Mouse (Mus musculus): Measurements from ENCODE around the gene Pdgfd. TPM values are rescaled to one million over a fixed set of nuclear protein-coding genes. Genes with fewer than 3 reads are reported as not detected.

The Pdgfd gene
- polyA plus RNA-seq, 2 experiments: 0.20 to 0.66 TPM

DNA sequence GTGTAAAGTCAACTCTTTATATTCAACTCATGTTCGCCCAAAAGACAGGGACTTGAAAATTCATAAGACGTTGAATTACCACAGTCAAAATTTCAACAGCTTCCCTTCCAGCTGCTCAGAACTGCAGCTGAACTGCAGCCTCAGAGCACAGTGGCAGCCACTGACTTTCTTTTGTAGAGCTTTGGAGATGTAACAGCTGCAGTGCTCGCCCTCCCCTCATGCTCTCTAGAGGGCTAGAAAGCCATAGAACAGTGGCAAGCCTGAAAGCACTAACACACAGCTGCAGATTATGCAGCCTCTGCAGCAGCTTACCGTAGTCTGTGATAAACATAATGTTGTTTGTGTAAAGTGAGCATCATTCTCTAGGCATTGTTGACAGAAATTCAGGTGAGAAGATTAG lies 239.6 kb downstream of the Pdgfd start:
- H3K9ac ChIP-seq (replicated peaks): no peak overlapping the region
- ATAC-seq (ENCODE audit: insufficient read depth) (no peak), DNase-seq (ENCODE audit: low read depth in 3 of 3, low spot score in 3 of 3) (no peak)
- H3K9me3 ChIP-seq (ENCODE audit: control insufficient read depth, low read length): no peaks in the 10 kb centered on the region
- no peaks in the 10 kb centered on the region for H3K4me1 ChIP-seq (replicated peaks; ENCODE audit: control insufficient read depth in 2 of 2, insufficient read depth in 2 of 2, low read length in 1 of 2)
- H3K4me3 ChIP-seq (ENCODE audit: insufficient read depth in 1 of 2, low read depth in 2 of 2, low read length in 2 of 2): no peak overlapping the region
- WGBS (ENCODE audit: insufficient replicate concordance): 51% methylated on average over 4 of the region's 4 CpGs
- no peak for TF ChIP-seq CTCF (IDR thresholded peaks at IDR 0.05; ENCODE audit: low read depth)
- no peak for TF ChIP-seq EP300 (IDR thresholded peaks at IDR 0.05; ENCODE audit: low read depth)
- no peaks in the 10 kb centered on the region for H3K36me3 ChIP-seq (replicated peaks; ENCODE audit: control insufficient read depth, insufficient read depth, low read depth)
- H3K27me3 ChIP-seq (ENCODE audit: control insufficient read depth, insufficient read depth, low read length): no peaks in the 10 kb centered on the region
- no peak overlapping the region for H3K27ac ChIP-seq
- H3K4me2 ChIP-seq (ENCODE audit: low read depth): no peak overlapping the region

DNA sequence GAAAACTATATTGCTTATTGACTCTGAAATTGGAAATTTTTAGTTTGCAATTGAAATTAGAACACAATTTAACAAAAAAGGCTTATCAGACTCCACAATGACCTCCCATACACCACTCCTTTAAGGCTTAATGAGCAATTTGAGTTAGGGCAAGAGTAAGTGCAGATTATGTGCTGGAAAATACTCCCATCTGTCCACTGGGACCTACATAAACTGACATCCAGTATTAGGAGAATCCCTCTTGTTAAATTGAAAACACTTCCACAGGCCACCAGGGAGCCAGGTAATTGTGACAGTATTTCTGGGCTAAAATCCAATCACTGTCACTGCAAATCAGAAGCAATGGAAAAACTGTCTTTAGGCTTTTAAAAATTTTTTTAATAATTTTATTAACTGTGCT lies 256.2 kb downstream of the Pdgfd start:
- Histone ChIP-seq H3K36me3 (replicated peaks; ENCODE audit: control insufficient read depth, insufficient read depth, low read depth) (no peaks in the 10 kb centered on the region), H3K9me3 (ENCODE audit: control insufficient read depth, low read length) (no peaks in the 10 kb centered on the region), H3K27ac (no peak overlapping the region), H3K27me3 (ENCODE audit: control insufficient read depth, insufficient read depth, low read length) (no peaks in the 10 kb centered on the region), H3K4me1 (replicated peaks; ENCODE audit: control insufficient read depth in 2 of 2, insufficient read depth in 2 of 2, low read length in 1 of 2) (no peaks in the 10 kb centered on the region), H3K4me3 (ENCODE audit: insufficient read depth in 1 of 2, low read depth in 2 of 2, low read length in 2 of 2) (no peak overlapping the region), H3K4me2 (ENCODE audit: low read depth) (no peak overlapping the region), H3K9ac (replicated peaks) (no peak overlapping the region)
- ATAC-seq (ENCODE audit: insufficient read depth) (no peak), DNase-seq (ENCODE audit: low read depth in 3 of 3, low spot score in 3 of 3) (no peak)
- TF ChIP-seq CTCF (IDR thresholded peaks at IDR 0.05; ENCODE audit: low read depth): no peak
- TF ChIP-seq EP300 (IDR thresholded peaks at IDR 0.05; ENCODE audit: low read depth): no peak

Other genes with a start within 250 kb of the Pdgfd start
- gene Ddi1, start 101.3 kb downstream of the Pdgfd start, polyA plus RNA-seq (2012; rRNA removed): not detected in 2 replicates
- not detected in 2 replicates for gene Ddi1, start 101.3 kb downstream of the Pdgfd start, polyA plus RNA-seq (2014; fragmentation: Nextera tagmentation; extraction: Ambion mirVana)